Mouse (Mus musculus) retina, adult 2 months (tissue): Measurements from ENCODE around the gene Psenen.

ENCODE experiments used
- DNase-seq: peaks from one replicate; pipeline ENCODE4 v3.0.0-alpha.2; 2012; ENCODE audit warnings: low read depth, low spot score

The Psenen gene

DNA sequence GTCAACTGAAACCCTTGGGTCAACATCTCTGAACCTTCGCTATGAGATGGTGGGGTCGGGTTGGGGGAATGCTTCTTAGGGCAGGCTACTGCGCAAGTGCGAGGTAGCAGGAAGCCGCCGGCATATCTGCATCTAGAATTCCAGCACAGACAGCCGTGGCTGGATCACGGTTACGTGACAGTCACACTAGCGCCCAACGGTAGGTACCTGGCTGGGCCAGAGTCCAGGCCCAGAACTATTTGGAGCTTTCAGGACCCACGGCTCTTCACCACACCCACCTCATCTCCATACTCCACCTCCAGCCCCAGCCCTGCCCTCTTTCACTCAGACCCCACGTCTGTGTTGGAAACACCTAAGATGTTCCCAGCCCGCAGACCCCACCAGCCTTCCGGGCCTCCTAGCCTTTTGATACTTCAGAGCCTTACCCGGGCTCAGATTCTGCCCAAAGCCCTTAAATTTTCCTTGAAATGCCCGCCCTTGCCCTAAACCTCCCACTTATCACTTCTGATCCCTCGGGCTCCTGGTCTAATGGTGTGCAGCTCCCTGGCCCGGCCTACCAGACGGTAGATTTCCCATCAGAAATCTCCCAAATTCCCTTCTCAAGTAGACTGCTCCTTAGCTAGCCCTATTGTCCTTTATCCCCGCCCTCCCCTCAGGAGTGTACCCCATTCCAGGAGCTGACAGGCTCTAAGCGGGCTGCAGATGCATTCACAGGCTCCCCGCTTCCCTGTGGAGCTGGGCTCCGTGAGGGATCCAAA, 48.2 kb downstream of the Psenen start:
- no peak for DNase-seq
